Comparison of ENCODE assay signal across 8 mouse cellular contexts in genomic region chrX:7750432-7751116, GRCm38 (mm10). TPM values are rescaled to one million over a fixed set of nuclear protein-coding genes. Genes with fewer than 3 reads are reported as not detected.
DNase-seq lines count a peak whose midpoint lies in the region; ATAC-seq and TF ChIP-seq lines count a peak whose summit lies in the region.

TSS of gene Ccdc120 (minus strand) at chrX:7750905.

- H3K27ac ChIP-seq in forebrain, postnatal 0 days (ENCODE audit: low read depth, low read length): peak within 1 kb of the TSS; percentile 57; the same call in 1 of the 2 replicates
- H3K27ac ChIP-seq in hindbrain, embryonic 16.5 days (ENCODE audit: low read depth, low read length): peak within 1 kb of the TSS; percentile 76
- H3K27ac ChIP-seq in small intestine, adult 2 months (ENCODE audit: insufficient read depth, low read depth, low read length): no peak within 1 kb of the TSS

- no peak for TF ChIP-seq CTCF in forebrain, postnatal 0 days (IDR thresholded peaks at IDR 0.05; ENCODE audit: low read depth)
- no peak for TF ChIP-seq CTCF in small intestine, adult 2 months (IDR thresholded peaks at IDR 0.05; ENCODE audit: extremely low read depth, insufficient read length, insufficient replicate concordance, low read depth, low read length)

- ATAC-seq in forebrain, postnatal 0 days: peak; percentile 93
- ATAC-seq in hindbrain, embryonic 16.5 days: peak; percentile 91
- ATAC-seq in megakaryocyte progenitor cell, adult 5-6 weeks (replicated peaks; ENCODE audit: poor library complexity): peak; percentile 39; the same call in 1 of the 2 replicates

- H3K4me3 ChIP-seq in forebrain, postnatal 0 days (ENCODE audit: low read depth, low read length): peak within 1 kb of the TSS; percentile 58
- peak within 1 kb of the TSS; percentile 65 for H3K4me3 ChIP-seq in hindbrain, embryonic 16.5 days (ENCODE audit: low read length)
- H3K4me3 ChIP-seq in small intestine, adult 2 months (ENCODE audit: low read depth, low read length): peak within 1 kb of the TSS; percentile 96

- intact Hi-C loops in heart, postnatal 25 days (cut with DNase I): no loop called here
- intact Hi-C loops in left cerebral cortex, postnatal 10 days (cut with DNase I): no loop called here

- TF ChIP-seq POLR2A in small intestine, adult 2 months (IDR thresholded peaks at IDR 0.05; ENCODE audit: low read depth, low read length): no peak

- no peaks in the 10 kb centered on the region for H3K27me3 ChIP-seq in forebrain, postnatal 0 days (ENCODE audit: insufficient read depth, low read length)
- no peaks in the 10 kb centered on the region for H3K27me3 ChIP-seq in hindbrain, embryonic 16.5 days (replicated peaks; ENCODE audit: control insufficient read depth, insufficient read depth, low read length)
- no peaks in the 10 kb centered on the region for H3K27me3 ChIP-seq in small intestine, adult 2 months (ENCODE audit: control insufficient read depth, insufficient read depth, low read length)

- DNase-seq in heart, adult 11 months: peak; percentile 97
- no peak for DNase-seq in heart, postnatal 25 days (ENCODE audit: low spot score)
- DNase-seq in cerebellum, adult 18-20 months: peak; percentile 85 to 86
- DNase-seq in forebrain, postnatal 0 days: peak; percentile 91
- peak; percentile 64 to 80 for DNase-seq in left cerebral cortex, postnatal 10 days (ENCODE audit: extremely low spot score in 1 of 2, low spot score in 2 of 2)

- 25% methylated on average over 51 of the region's 56 CpGs for WGBS in forebrain, postnatal 0 days
- WGBS in hindbrain, embryonic 16.5 days: 21% methylated on average over 34 of the region's 56 CpGs
- WGBS in small intestine, adult 2 months: 6% methylated on average over 52 of the region's 56 CpGs

- H3K9ac ChIP-seq in forebrain, postnatal 0 days: peak within 1 kb of the TSS; percentile 75
- H3K9ac ChIP-seq in hindbrain, embryonic 16.5 days (ENCODE audit: low read depth, low read length): peak within 1 kb of the TSS; percentile 84

- no peaks in the 10 kb centered on the region for H3K36me3 ChIP-seq in forebrain, postnatal 0 days (ENCODE audit: insufficient read depth)
- H3K36me3 ChIP-seq in hindbrain, embryonic 16.5 days (ENCODE audit: control insufficient read depth, insufficient read depth, low read length): no peaks in the 10 kb centered on the region
- H3K36me3 ChIP-seq in small intestine, adult 2 months (ENCODE audit: control insufficient read depth, insufficient read depth, low read length): no peaks in the 10 kb centered on the region

- H3K4me2 ChIP-seq in forebrain, postnatal 0 days (ENCODE audit: low read depth): peak within 1 kb of the TSS; percentile 53
- H3K4me2 ChIP-seq in hindbrain, embryonic 16.5 days (ENCODE audit: low read length): peak within 1 kb of the TSS; percentile 49

- H3K9me3 ChIP-seq in forebrain, postnatal 0 days (ENCODE audit: low read length): no peaks in the 10 kb centered on the region
- H3K9me3 ChIP-seq in hindbrain, embryonic 16.5 days (ENCODE audit: control insufficient read depth, low read length): no peaks in the 10 kb centered on the region

- no peaks in the 10 kb centered on the region for H3K4me1 ChIP-seq in forebrain, postnatal 0 days (ENCODE audit: insufficient read depth)
- H3K4me1 ChIP-seq in hindbrain, embryonic 16.5 days (ENCODE audit: control insufficient read depth, insufficient read depth, low read depth, low read length): peaks cover 4% of the 10 kb centered on the region; the same call in 1 of the 2 replicates
- H3K4me1 ChIP-seq in small intestine, adult 2 months (ENCODE audit: control insufficient read depth, insufficient read depth, insufficient read length, low read length): no peaks in the 10 kb centered on the region

RNA-seq across cellular contexts. Expression of gene Ccdc120, which starts in this region (rescaled TPM):
- total RNA-seq in heart, postnatal 25 days (2021): 1 to 10 TPM in 1 of 2 experiments, under 1 TPM in 1; 0.91 to 2.0 TPM
- 149 and 202 TPM in 2 replicates for total RNA-seq in forebrain, postnatal 0 days (2014; rRNA removed)
- polyA plus RNA-seq in forebrain, postnatal 0 days (2015; fragmentation: Nextera tagmentation; extraction: Ambion mirVana): 59.3 and 66.3 TPM in 2 replicates
- 52.8 and 55.8 TPM in 2 replicates for polyA plus RNA-seq in hindbrain, embryonic 16.5 days (2015; fragmentation: Nextera tagmentation; extraction: Ambion mirVana)
- 10 to 100 TPM; 28.9 to 29.7 TPM for total RNA-seq in left cerebral cortex, postnatal 10 days (2021)
- 0.88 and 1.2 TPM in 2 replicates for total RNA-seq in megakaryocyte progenitor cell, adult 5-6 weeks (2015)
- 0.33 and 1.1 TPM in 2 replicates for total RNA-seq in megakaryocyte progenitor cell, adult 5-6 weeks (2017)
- 16.3 and 65.1 TPM in 2 replicates for polyA plus RNA-seq in small intestine, adult 2 months (2012; rRNA removed)

Comparison
In these comparisons a context has a peak if more than half of its experiments do, and no peak if none do; other contexts are left out.
1. RNA of gene Ccdc120 (total RNA-seq): 149 to 202 TPM in forebrain, postnatal 0 days and 28.9 to 29.7 TPM in left cerebral cortex, postnatal 10 days; 0.91 to 2.0 TPM in heart, postnatal 25 days and 0.33 to 1.2 TPM in megakaryocyte progenitor cell, adult 5-6 weeks; every median in the first group is over 4 times any median in the second.
2. ATAC-seq: peak in every context shown above with its lines; median percentile 93 in forebrain, postnatal 0 days; 91 in hindbrain, embryonic 16.5 days; 39 in megakaryocyte progenitor cell, adult 5-6 weeks.
3. Peak in every context shown above with its lines, with median percentiles within 50 percentile points of each other: H3K4me3 ChIP-seq.